Mouse (Mus musculus) spleen, postnatal 36 days (tissue): ENCODE data around the gene Sult1b1.
"Not testable (repeated sequence)": the region's sequence is repeated elsewhere in the genome, so short reads cannot be mapped to it uniquely, and the experiment has no call there.

ENCODE experiments used
- DNase-seq, 2 experiments: peaks; one replicate each; pipeline ENCODE4 v3.0.0; 2022; ENCODE audit warnings: low spot score in 2 of 2, mixed read lengths in 1 of 2

Sult1b1 gene

DNA sequence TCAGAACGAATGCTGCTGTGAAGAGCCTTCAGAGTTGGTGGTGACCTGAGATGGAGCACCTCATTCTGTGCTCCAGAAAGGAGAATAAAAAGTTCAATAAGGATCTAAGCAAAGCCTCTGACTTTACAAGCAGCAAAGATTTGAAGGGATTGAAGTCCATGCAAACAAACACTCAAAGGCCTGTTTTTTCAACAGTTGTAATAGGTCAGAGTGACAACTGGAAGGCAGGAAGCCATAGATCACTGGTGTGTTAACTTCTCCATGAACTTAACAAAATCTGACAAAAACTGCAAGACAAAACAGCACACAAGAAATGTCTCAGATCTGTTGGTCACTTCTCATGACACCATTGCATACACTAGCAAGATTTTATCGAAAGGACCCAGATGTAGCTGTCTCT, at the start of gene Sult1b1:
Gene Sult1b1 (minus strand): TSS at position 85 of the 400 bp plus-strand sequence.
- no peak for DNase-seq

DNA sequence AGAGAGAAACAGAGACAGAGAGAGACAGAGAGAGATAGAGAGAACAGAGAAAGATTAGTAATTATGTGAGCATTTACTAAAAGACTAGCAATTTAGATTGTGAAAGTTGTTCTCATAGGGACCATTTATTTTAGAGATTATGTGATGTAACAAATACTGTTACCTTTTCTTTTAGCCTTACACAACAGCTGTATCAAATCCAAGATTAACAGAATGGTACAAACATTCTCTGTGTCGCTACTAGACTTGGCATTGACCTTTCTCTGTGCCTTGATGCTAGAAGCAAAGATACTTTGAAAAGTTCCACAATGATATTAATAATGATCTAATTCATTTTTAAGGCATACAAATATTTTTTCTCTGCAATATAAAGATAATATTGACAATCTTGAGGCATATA, 42.4 kb upstream of the Sult1b1 start:
- DNase-seq = no peak

DNA sequence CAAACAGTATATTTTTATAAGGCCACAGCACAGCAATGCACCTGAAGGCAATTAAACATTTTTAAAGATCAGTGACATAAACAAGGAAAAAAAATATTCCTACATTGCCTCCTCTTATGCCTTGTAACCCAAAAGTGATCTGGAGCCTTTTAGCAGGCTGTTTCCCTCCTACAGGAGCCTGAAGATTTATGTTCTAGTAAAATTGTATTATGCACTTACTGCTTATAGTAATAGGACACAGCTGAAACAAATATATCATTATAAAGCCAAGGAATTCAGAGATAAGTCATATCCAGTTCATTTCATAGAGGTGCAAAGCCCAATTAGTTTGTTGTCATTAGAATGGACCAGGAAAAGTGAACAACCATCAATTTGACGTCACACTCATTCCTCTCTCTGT, 36.2 kb upstream of the Sult1b1 start:
- DNase-seq = no peak

DNA sequence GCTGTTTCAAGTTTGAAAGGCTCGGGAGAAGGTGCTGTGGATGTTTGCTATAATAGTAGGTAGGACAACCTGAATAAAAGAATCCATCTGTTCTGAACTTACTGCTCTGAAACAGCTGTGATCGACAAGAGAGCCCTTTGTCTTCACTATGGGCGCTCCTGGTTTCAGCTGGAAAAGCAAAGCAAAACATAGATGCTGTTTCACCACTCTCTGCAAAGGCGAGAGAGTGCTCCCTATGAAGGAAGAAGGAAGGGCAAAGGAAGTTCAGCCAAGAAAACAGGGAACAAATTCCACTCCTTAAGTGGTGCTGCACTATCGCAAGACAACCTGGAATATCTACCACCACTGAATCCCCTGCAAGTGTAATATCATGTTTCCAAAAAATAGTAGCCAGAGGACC, 35.5 kb upstream of the Sult1b1 start:
- no peak for DNase-seq

DNA sequence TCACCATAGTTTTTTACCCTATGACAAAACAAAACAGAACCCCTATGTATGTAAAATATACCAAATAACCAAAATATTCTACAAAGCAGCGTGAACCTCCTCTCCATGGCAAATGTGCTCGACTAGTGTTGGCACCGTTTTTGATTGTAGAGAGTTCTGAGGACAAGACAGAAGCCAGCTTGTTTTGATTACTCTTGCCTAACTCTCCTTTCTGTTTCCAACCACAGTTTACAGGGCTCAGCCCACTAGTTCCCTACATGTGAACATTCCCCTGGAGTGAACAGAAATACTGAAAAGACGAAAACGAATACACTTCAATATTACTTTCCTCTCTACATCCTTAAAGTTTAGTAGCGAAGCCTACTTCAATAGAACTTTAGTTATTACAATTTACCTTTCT, 34.8 kb upstream of the Sult1b1 start:
- DNase-seq = no peak

DNA sequence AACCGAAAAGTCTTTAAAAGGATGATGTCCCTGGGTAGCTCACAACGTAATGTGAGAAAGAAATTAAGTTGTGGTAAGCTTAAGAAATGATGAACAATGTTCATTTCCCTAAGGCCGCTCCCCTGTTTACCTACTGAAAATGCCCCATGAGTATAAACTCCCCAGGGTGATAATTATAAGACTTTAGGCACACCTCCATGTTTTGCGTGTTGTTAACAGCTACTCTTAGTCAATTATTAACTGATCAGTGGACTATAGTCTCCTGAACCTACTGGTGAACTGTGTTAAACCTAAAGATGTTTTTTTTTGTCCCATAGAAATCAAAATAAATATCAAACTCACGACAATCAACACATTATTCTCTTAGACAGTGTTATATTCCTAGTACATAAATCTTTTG, 30.9 kb upstream of the Sult1b1 start, which contains the start of gene Sult1d1:
Gene Sult1d1 (minus strand): TSS at position 183 of the 400 bp plus-strand sequence.
- no peak for DNase-seq

DNA sequence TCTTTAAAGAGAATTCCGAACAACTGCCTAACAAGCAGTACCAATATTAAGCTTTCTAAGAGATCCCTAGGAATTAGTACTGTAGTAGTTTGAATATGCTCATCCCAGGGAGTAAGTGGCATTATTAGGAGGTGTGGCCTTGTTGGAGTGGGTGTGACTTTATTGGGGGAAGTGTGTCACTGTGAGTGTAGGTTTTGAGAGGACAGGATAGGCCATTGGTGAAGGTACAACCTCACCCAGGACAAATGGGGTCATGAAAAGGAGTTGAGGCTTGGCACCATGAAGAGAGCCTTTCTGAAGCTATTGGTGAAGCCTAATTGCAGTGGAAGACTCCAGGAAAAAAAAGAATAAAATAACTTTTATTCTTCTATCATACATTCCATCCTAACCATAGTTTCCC, 29.3 kb upstream of the Sult1b1 start:
- no peak for DNase-seq

DNA sequence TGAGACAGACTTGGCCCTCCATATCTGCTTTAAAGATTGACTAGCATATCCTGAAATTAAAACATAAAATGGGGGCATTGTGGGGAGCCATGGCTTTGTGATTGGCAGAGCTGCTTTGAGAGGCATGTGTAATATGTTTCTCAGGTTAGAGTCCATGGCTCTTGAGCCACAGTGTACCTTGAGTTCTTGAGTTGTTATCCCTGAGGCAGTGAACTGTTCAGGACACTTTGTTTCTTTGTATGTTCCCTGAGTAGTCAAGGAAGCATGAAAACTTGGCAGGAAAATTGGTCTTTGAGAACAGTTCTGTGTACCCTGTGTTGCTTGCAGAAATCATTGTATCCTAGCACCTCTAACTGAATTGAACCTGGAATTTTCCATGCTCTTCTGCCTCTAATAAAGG, 25.0 kb upstream of the Sult1b1 start:
- no peak for DNase-seq

DNA sequence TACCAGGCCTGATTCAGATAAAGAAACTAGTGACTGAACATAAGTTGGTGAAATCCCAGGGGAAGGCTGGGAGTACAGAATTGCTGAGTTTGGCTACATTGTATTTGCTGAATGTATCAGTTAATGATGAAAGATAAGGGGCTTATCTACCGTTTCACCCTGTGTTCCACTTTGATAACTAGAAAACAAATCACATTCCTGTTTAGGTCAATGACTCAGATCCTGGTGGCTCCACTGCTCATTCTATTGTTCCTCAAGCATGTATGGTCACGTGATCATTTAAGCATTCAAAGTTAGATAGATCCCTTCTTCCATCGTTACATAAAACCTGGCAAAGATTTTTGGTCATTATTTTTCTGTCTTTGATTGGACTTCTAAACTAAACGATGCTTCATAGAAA, 24.5 kb upstream of the Sult1b1 start:
- DNase-seq = no peak

DNA sequence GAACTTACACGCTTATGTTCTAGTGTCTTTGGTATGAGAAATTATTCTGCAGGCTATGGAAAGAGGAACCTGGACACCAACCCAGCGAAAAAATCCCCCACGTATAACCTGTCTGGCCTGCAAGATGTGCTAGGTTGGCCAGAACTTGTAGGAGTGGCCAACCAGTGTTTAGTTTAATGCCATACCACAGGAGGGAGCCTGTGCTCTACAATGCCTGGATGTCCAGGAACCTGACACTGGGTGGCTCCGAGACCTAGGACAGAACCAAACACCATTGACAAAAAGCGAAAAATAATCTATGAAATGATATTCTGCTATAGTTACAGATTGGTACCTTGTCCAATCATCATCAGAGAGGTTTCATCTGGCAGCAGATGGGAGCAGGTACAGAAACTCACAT, 22.1 kb upstream of the Sult1b1 start:
- no peak for DNase-seq

DNA sequence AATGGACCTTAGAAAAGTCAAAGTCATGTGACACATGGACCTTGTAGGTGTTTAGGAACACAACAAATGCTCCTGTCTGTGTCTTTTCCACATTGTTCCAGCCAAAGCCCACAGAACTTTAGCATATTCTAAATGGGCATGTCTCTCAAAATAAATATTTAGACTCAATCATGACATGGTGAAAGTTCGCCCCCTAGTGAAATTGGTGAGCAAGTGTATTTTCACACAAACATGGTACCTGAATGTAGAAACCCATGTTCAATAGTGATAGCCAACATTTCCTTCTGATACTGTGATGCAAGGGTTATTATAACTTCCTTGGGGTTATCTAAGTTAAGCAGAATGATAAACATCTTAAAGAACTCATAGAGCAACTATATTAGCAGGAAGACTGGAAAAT, 12.9 kb upstream of the Sult1b1 start:
- DNase-seq = no peak

DNA sequence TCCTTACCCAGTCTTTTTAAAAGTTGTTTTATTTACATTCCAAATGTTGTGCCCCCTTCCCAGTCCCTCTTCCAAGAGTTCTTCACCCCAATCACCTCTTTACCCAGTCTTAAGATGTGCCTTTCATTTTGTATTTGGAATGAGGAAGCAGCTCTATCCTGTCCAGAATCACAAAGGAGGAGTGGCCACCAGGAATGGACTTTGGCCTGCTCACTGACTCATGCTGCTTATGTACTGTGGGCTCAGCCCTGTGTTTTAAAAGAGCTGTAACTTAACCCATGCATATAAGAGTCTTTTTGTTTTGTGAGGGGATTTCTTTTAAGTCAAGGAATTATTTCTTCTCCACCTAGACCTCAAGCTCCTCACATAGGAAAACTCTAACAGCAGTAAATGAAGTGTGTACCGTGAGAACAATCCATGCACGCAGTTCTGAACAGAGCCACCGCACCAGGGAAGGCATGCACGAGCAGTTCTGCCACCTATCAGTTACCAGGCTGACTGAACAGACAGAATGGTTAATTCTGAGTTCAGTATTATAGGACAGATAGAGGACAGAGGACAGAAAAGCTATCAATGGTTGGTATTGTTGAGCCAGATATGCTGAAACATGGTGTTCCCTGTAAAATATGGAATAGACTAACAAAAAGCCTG, 1.9 kb downstream of the Sult1b1 start:
- DNase-seq = no peak

DNA sequence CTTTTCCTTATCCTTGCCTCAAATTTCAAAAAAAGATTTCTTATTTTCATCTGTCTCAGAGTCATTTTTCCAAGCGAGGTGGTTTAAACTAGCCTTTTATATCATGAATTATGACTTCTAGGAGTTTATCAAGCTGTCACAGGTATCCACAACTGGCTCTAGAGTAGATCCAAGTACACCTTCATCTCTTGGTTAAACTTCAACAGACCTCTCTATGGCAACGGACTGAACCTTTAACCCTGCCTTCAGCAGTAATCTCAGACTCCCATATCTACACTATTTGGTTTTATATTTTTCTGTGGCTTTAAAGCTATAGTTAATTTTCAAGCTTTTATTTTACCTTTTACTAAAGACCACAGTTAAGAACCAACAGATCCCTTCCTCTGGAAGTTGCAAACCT, 5.7 kb downstream of the Sult1b1 start:
- DNase-seq = no peak

DNA sequence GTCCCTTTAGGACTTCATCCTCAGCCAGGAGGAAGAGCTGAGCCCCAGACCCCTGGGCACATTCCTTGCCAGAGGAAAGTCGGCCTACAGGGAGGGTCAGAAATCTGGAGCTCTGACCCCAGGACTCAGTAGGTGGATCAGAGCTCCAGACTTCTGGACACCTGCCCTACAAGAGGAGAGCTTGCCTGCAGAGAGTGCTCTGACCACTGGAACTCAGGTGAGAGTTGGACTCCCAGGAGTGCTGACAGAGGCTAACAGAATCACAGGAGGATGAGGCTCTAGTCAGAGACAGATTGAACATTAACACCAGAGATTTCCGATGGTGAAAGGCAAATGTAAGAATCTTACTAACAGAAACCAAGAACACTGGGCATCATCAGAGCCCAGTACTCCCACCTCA, 14.4 kb downstream of the Sult1b1 start:
- DNase-seq = not testable (repeated sequence)

DNA sequence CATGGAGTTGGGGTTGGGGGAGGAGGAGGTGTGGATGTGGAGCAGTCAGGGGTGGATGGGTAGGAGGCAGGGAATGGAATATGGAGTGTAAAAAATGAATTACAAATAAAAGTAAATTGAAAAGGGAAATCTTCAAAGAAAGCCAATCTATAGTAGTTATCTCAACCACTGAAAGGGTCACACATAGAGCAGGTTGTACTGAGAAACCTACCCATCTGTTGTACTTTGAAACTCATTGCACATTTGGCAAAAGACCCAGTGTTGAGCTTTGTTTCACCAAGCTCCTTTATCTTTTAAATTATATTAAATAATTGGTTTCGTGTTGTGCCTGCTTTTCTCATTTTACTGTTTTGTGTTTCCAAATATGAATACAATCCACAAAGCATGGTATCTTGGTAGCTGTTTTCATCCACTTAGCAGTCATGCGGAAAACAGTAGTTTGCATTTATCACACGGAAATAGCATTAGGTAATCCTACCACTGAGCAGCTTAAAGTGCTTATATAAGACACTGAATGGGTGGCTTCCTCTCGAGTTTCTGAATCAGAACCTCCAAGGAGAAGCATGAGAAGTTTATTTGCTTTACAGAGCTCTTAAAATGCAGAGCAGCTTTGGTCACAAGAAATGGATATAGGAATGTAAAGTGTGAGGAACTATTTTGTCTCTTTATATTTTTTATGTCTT, 32.1 kb downstream of the Sult1b1 start:
- DNase-seq = no peak

DNA sequence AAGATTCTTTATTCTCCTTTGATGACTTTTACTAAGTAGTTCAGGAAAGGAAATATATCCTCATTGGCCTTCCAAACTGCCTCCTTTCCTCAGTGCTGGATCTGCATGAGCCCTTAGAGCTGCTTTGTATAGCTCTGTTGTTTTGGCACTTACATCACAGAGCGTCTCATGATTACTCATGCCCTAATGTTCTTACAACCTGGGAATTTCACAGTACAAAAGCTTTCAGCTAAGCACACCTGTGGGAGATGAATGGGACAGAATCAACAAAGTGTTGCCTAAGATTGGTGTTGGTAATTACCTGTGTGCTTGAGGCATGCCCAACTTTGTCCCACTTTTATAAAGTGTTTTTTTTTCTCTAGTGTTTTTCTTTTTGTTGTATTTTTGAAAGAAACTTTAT, 35.3 kb downstream of the Sult1b1 start:
- DNase-seq = no peak

DNA sequence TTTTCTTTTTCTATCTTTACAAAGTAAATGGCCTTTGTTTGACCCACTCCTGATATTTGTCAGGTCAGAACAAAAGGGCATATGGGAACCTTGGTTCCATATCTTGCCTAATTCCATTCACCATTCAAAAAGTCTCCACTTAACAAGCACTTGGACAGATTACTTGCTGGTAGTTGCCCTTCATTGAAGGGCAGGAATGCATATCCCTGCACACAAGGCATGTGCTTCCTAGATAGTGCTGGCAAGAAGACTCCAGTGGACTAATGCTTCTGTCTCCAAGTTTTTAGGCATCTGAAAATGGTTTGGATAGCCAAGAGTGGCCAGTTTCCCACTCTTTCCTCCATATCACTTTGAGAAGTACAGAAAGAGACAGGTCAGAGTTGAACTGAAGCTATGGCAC, 38.7 kb downstream of the Sult1b1 start:
- DNase-seq = no peak

DNA sequence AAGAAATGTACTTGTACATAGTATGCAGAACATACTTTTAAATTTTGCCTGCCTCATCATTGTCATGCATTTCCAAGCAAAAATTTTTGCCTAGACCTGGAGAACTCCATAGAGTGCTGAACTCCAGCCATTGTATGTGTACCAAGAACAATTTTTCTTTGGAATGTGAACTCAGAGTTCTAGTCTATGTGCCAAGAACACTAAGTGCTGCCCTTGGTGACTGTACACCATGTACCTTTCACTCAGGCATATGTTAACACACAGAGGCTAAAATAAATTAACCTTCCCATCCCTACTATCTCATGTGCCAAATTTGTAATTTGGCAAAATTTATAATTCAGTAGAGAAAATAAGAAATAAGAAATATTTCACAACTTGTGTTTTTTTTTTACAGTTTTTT, 39.1 kb downstream of the Sult1b1 start:
- DNase-seq = no peak

DNA sequence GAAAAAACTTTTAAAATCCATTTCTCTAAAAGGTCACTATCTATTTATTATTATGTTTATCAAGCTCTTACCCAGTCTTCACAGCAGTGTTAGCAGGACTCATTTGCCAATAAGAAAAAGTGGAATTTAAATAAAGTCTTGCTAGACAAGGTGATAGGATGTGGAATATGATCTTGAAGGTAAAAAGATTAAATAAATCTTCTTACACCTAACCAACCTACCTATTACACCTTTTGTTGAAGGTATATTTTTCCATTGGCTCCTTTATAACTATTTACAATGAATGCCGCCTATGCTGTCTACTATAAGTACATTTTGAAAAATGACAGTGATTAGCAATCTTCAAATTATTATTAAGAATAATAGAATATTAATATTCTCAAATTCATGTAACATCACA, 47.2 kb downstream of the Sult1b1 start, which contains the start of gene Ugt2a1:
Gene Ugt2a1 (minus strand): TSS at position 101 of the 400 bp plus-strand sequence.
- DNase-seq = no peak

DNA sequence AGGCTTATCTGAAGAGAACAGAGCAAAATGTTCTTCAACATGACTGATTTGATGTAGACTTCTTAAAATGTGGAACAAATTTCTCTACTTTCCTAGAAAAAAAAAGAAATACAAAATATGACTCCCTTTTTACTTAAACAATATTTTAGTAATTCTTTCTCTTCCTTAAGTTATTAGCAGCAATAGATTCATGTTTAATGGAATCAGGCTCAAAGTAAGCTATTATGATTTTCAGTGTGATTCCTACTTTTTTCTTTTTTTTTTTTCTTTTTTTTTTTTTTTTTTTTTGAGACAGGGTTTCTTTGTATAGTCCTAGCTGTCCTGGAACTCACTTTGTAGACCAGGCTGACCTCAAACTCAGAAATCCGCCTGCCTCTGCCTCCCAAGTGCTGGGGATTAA, 51.3 kb downstream of the Sult1b1 start, which contains the start of gene Gm43638:
Gene Gm43638 (minus strand): TSS at position 101 of the 400 bp plus-strand sequence.
- DNase-seq = not testable (repeated sequence)

DNA sequence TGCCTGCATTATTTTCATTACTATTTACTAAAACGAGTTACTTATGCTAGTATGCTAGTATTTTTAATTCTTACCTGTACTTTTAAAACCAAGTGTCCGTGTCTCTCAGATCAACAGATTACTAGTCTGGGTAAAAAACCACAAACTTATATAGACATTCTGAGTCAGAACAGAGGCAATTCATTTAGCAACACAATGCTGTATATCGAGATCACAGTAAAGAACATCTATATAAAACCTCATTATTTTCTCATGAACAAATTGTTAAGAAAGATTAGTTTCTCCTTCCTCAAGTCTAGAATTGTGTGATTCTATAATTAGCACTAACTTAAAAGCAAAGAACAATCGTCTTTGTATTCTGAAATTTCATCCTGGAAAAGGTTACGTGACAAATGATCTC, 55.8 kb downstream of the Sult1b1 start, which contains the start of gene Ugt2a2:
Gene Ugt2a2 (minus strand): TSS at position 101 of the 400 bp plus-strand sequence.
- no peak for DNase-seq
